Mouse (Mus musculus) ovary, postnatal 10 days (tissue): ENCODE data around the gene En2.

ENCODE experiments used
- DNase-seq: peaks from one replicate; pipeline ENCODE4 v3.0.0; 2022; ENCODE audit warnings: low spot score

Gene En2

DNA sequence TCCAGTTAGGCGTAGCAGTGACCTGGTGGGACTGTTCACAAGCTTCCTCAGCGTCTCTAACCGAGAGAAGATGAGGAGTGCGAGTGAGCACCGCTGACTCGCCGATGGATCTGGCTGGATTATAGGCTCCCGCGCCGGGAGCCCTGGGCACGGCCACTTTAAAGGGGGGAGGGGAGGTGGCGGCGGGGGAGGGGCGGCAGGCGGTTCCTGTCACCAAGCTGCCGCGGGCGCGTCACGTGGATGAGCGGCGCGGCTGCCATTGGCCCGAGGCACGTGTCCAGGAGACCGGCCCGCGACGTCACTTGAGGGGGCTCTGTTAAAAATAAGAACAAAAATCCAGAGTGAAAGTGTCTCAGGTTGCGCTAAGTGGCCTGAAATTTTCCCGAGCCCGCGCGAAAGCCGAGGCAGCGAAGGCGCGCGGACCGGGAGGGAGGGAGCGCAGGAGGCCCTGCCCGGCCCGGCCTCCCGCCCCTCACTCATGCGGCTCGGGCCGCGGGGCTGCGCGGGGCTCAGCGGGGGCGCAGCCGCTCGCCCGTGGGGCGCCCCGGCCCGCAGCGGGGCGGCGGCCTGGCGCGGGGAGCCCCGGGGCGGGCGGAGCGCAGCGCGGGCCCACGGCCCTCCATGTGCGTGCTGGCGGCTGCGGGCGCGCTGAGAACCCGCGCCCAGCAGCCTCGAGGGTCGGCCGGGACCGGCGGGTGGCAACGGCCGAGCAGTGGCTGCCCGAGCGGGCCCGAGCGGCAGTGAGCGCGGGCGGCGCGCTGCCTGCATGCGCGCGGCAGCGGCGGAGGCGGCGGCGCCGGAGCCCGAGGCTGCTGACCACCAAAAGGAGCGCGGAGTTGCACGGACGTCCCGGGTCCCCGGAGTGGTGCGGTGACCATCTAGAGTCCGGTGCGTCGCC, at the start of gene En2:
Gene En2, plus strand, starts transcription at position 337 of the 898 bp plus-strand sequence.
- no peak for DNase-seq

DNA sequence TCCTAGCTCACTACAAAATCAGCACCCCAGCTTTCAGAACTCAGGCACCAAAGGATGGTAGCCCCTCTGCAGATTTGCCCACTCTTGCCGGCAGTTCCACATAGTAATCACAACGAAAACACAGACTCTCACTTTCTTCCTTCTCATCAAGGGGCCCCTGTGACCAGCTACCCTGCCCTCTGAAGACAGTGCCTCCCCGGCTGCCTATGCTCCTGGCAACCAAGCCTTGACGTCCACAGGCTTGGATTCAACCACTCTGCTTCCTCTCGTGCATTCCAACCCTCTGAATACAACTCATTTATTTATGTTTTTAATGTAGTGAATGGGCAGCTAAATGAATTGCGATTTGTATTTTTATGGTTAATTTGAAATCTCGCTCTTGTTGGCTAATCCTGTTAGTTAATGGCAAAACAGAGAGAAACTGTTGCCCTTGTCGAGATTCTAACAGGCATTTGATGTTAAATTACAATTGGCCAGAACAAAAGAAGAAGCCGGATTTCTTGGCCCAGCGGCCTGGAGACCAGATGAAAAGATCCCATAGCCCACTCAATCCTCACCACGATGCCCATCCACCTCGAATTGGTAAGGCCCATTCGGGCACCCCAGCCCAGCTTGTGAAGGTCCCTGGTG, 48.1 kb upstream of the En2 start:
- DNase-seq, result no peak

DNA sequence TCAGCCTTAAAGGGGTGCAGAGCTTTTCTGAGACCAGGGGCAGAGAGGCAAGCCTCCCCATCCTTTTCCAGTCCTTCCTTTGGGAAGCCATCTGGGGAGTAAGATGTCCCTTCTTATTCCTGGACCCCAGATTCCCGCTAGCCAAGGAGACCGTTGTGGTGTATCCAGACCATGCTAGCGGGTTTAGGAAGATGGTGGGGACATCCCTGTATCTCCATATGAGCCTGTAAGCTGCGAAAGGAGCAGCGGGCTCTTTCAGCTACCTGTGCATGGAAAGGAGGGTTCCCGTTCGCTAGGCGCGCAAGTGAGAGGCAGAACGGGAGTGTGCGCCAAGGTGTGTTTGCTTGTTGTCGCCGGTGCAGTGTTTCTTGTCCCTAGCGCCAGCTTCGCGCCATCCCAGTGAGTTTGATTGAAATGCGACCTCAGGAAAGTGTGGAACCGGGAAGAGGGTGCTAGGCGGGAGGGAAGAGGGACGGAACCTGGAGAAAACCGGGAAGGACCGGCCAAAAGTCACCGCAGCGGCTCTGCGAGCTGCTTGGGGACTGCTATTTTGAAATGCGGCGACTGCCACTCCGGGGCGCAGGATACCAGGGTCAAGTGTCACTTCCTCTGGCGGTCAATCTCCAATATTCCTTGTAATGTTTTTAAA, 47.5 kb upstream of the En2 start:
- no peak for DNase-seq

DNA sequence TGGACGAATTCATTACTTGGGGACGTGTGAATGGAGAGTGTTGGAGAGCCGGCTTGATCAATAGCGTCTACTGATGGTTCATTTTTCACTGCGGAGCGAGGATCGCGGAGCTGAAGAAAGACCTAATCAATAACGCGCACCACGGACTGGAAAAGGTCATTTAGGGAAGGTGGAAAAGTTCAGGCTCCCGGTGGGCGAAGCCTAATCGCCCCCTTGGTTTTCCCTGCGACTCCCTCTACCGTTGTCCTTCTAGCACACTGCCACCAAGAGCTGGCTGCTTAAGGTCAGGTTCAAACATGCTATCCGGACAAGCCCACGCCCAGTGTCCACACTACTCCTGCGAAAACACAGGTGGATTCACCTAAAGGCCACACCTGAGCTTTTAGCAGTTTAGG, 47.0 kb upstream of the En2 start:
- DNase-seq, result no peak

DNA sequence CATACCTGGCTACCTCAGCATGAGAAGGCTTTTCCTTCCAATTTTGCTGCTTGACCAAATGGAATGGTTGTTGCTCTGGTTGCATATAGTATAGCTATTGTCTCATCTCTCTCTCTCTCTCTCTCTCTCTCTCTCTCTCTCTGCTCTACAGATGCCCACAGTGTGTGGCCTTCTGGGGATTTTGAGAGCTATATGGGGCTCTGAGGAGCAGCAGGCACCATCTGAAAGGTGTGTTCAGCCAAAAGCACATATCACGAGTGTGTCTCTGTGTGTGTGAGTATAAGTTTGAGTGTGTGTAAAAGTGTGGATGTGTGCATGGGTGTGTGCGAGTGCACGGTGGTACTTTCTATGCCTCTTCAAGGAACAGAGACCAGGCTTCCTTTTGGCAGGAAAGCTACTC, 45.9 kb upstream of the En2 start:
- no peak for DNase-seq

DNA sequence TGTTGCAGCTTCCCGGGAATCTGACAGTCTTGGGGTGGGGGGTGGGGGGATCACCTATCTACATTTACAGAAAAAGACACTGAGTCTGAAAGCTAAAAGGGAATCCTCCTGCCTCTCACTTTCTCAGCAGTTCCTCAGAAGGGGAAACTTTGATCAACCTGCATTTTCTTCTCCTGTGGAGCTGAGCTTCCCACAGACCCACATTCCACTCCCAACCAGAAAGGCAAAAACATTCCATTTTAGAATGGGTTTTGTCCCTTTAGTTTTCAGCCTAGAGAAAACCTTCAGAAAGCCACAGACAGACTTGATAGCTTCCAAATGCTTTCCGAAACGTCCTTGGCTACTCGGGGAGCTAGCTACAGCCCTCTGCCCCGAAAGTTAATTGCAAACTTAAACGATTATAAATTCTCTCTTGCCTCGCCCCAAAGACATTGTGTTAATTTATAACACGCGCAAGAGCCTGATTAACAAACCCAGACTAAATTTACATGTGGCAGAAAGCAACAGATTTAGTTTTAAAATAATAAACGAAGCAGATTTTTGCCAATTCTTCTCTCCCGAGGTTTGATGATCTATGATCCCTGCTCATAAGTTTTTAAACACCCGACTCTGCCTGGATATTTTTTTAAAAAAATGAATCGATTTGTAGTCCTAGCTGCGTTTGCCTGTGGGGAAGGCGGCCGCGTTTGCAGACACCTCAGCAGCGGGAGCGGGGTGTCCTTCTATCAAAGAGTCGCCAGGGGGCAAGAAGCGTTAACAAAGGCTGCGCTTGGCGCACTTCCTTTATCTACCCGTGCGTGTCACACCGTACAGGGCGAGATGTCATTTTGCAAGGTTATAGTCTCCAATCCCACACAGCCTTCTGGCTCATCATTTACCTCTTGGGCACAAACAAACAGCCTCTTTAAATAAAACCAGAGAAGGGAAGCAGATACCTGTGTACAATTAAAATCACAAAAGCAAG, 42.7 kb upstream of the En2 start:
- peak; percentile 15 for DNase-seq

DNA sequence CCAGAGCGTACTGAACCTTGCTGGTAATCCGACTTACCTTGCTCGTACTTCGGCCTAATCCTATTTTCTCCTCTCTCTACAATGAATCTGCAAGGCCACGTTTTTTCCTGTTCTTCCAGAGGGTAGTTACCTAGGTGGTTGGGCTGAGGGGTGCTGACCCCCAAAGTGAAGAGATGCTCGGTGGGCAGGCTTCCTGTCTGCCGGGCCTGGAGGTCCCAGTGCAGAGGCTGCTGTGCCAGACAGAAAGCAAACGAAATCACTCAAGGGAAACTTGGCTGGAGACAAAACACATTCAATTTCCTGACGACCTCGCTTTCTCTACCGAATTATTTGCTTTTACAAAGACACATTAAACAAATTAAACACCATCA, 42.1 kb upstream of the En2 start:
- DNase-seq, result no peak

DNA sequence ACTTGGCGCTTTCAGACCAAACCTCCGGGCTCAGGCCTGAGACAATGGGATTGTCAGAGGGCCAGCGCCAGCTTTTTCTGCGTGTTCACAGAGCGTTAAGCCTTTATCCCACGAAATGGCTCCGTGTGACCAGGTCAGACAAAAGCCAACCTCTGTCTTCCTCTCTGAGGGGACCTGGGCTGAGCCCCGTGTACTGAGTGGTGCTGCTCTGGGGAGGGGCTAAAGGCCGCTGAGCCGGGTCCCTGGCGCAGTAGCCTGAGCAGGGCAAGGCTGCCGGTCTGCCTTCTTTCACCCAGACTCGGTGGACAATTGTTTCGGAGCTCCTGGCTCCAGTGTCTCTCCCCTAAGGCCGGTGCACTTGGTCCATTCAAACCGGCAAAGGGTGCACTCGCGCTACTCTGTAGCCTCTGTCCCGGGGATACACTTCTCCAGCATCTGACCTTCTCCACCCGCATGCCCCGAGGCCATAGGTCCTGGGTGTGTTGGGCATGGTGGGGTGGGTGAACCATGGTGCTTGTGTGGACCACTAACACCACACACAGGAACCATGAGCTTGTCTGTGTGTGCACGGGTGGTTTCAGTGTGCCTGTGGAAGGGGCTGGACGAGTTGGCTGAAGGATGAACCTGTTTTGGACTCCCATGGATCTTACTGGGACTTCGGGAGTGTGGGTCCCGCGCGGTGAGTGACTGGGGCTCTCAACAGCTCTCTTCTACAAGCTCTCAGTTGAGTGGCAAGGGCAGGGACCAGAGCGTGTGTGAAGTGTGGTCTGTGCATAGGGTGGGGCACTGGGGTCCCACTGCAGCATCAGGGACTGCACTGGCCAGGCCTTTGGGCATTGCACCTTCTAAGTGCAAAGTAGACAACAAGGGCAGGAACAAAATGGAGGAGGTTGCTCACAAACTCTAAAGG, 40.9 kb upstream of the En2 start:
- DNase-seq, result no peak

DNA sequence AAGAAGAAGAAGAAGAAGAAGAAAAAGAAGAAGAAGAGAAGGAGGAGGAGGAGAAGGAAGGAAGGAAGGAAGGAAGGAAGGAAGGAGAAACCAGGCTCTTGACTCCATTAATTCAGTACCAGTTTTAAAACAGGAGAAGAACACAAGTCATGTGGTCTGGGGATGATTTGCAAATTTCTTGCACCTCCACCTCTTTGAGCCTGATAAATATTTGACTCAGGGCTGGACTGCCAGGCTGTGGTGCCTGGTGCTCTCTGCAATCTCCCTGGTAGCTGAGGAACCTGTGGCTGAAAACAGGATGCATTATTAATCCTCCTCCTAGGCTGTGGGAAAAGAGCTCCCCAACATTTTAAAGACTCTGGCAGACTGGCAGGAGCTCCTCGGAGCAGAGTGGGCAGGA, 36.6 kb upstream of the En2 start:
- no peak for DNase-seq

DNA sequence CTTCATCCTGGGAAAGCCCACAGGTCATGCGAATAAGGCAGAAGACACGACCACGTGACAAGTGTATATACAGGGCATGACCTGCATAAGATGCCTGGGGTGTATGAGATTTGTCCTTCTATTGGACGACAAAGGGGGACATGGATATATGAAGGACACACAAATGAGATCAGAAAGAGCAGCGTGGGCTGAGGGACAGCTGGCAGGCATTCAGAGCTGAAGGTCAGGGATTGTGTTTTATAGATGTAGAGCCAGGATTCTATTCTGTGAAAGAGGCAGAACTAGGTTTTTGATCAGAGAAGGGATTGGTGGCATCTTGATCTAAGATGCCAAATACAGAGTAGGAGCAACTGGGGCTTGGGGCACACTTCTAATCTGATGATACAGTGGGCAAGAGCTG, 33.3 kb upstream of the En2 start:
- no peak for DNase-seq

DNA sequence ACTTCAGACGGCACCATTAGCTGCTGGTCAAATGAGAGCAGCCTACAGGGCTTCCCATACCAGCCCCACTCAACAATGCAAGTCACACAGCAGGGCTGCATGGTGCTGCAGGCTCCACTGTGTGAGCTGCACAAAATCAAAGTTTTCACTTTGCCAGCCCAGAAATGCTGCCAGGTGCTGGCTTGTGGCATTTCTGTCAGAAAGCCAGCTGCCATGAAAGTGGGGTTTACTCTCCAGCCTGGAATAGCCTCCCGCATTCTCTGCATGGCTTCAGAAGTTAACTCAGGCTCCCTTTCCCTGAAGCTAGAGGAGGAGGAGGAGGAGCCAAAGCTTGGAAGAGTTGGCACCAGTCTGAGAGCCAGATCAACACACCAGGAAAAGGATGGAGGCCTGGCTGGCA, 29.1 kb upstream of the En2 start:
- no peak for DNase-seq

DNA sequence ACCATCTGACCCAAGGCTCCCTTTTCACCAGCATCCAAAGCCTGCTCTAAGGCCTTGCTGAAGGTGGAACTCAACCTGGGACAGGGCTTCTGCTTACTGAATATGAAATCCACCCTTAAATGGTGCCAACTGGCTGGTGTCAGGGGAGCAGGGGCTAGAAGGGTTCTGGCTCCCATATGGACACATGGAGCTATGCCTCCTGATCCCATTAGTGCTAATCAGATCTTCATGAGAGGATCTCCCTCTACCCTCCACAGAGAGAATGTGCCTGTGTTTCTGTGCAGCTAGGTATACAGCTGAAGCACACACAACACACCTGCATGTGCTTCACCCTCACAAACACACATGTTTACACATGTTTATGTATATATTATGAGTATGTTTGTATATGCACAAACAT, 20.9 kb upstream of the En2 start:
- DNase-seq, result no peak

DNA sequence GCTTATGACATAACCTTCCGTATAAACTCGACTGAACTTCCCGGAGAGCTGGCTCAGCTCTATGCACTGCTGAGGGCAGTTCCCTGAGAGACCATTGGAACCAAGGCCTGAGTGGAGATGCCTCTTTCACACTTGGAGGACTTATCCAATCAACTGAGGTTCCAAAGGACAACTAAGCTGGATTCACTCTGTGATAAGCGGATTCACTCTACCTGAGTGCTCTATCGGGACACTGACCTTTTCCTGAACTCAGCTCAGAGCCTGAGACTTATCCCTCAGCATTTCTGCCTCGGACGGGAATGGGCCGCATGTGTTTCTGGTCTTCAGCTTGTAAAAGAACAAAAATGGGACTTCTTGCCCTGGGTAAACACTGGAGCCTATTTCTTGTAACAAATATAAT, 19.5 kb upstream of the En2 start:
- no peak for DNase-seq

DNA sequence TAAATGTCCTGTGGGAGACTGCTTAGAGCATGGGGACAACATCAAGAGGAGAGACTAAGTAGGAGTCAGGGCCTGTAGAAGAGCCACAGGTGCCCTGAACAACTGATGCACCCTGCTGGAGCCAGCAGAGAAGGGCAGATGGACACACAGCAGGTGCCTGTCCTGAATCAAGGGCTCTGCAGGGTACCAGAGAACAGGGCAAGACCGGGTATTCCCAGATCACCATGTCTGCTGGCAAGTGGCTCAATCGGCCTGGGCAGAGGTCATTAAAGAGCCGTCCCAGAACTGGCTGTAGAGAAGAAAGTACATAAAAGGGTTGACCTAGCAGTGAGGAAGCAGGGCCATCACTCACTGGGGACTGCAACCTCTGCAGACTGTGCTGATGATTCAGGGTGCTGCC, 17.0 kb upstream of the En2 start:
- no peak for DNase-seq

DNA sequence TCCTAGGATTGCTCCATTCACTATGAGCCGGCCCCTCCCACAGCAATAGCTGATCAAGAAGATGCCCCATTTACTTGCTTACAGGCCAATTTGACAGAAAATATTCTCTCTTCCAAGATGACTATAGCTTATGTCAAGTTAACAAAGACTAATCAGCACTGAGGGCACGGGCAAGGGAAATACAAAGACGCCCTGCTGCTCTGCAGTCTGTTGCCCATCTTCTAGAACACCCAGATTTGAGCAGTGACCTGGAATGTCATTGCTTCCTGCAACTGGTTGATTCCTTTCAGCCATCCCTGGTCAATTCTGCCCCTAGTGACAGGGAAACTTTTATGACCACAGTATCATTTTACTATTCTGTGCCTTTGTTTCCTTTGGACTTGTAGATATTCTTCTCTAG, 16.1 kb upstream of the En2 start:
- no peak for DNase-seq

DNA sequence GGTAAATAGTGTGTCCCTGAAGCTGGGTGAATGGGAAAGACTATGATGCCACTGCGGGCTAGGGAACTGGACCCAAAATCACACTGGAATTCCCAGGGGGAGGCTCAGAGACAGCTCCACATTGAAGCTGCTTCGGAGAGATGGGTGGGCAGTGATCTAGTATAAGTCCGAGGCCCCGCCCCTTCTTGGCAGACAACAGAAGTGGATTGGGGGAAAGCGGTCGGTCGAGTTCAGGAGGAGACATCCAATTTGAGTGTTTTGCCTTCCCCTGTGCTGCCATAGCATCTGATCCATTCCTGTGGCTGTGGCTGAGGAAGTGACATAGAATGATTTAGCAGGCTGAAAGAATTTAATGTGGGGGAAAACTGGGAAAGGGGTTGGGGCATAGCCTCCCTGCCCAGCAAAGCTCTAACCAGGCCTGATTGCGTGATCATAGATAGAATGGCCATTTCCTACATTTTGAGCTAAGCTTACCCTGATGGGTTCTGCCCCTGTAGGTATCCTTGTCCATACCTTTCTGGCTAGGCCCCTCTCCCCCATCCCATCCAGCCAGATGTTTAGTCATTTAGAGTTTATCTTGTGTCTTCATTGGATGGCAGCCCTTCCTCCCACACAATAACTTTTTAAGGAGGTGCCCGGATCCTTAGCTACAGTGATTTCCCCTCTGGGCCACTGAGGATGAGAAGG, 8.3 kb upstream of the En2 start:
- DNase-seq, result no peak

DNA sequence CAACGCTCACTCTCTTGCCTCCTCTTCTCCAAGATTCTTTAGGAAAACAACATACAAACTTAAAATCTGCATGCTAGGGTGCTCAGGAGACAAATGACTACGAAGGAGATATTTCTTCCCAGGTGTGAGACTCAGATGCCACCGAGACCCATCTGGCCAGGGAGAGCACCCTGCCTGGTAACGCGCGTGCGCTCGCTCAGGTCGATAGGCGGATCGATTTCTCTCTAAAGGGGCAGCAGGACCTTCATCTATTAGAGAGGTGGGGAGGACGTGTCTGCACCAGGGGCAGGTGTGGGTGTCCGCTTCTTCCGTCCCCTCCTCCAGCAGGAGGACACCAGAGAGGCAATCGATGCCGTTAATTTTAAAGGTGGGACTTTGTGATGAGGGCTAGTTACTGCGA, 7.7 kb upstream of the En2 start:
- no peak for DNase-seq

DNA sequence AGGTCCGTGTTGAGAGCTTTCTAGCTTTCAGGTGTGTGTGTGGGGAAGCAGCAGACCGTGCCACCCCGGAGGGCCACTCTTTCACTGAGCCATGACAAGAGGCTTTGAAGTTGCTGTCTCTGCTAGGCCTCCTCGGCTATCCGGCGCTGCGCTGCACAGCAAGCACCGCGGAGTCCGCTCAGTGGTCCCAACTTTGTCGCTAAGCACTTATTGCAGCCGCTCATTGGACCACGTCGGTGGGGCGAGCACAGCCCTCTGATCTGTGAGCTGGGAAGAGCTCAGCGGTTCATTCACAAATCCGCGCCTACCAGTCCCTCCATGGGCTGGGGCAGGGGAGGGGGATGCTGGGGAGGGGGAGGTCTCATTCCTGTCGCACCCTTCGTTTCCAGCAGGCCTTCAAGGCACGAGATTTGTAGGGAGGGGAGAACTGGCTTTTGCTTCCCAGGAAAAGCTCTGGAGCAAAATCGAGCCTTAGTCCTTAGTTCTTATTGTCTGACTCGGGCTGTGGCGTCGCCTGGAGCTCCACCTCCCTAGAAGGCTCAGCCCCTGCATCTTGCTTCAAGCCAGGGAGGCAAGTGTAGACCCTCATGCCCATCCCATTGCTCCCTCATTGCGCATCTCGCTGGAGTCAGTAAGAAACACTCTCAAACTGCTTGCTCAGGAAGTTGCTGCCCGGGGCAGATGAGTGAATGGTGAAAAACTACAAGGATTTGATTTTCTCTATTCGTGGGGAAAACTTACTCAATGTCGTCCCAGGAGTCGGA, 7.0 kb upstream of the En2 start:
- no peak for DNase-seq

DNA sequence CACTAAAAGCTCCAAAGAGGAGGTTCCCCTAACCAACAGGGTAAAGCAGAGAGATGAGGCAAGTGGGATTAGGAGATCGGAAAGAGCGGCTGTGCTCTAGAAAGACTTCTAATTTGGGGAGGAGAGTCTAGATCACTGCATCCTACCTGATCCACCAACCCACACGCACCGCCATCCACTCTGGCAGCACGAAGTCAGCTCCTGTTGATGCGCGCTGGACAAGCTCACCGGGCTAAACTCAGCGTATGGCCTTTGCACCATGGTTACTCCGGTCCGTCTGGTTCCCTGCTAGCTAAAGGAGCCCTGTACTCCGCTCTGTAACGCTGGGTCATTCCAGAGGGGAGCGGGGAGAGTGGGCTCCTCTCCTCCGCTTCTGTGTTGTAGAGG, 6.4 kb upstream of the En2 start:
- DNase-seq, result no peak
